Mouse (Mus musculus) gastrocnemius, postnatal 36 days (tissue): ENCODE data around the gene Mdk. TPM values are rescaled to one million over a fixed set of nuclear protein-coding genes. Genes with fewer than 3 reads are reported as not detected.

Experiments used
- DNase-seq, 2 experiments: peaks; one replicate each; pipeline ENCODE4 v3.0.0; 2022
- intact Hi-C: fragments of 180-260 bp; cut with DNase I; formaldehyde crosslinking; loops from one replicate; pipeline ENCODE4 v1.15.1; 2025
- total RNA-seq, 2 experiments: library from RNA; stranded (reverse); gene quantifications; 2 replicates each; pipeline ENCODE4 v1.2.3; 2021

Gene Mdk
- total RNA-seq, 2 experiments from 2014 or later, result 1.4 to 4.3 TPM

DNA sequence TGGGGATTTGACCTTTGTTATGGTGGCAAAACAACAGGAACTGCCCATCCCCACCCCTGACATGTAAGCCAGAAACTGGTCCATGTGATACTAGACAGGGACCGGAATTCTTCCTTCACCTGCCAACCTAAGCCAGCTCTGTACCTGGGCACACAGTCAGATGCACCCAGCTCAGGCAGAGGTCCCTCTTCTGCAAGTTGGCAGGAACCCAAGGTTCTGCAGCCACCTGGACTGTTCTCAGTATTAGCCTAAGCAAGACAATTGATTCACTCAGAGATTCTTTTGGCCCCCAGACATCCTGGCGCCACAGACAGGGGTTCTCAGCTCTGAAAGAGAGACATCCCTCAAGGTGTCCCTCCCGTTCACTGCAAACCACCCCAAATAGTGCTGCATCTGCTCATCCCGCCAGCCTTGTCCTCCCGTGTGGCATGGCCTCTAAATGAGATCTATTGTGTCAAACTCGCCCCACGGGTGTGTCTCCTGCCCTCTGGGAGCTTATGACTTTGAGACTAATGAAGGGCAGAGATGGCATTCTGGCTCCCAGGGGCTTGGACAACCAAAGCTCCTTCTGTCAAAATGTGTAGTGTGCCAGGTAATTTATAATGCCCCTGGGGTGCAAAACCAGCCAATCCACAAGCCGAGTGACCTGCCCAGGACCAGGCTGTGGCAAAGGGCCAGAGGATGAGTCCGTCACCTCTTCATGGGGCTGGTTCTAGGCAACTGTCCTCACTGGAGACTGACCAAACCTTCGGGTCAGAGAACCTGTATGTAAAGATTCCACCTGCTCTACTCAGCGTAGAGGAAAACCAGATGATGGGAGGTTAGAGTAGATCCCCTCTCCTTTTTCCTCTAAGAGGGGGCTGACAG lies 27.7 kb upstream of the Mdk start:
- intact Hi-C loops, result loop anchor here (2.0 kb wide), 1 partner anchor 15 kb away; the partner anchor contains the start of gene Gm9821

GRCm38 (mm10) chr2:91958701-91959457 lies 26.8 kb upstream of the Mdk start:
- DNase-seq, result no peak
- intact Hi-C loops, result loop anchor here (2.0 kb wide), 1 partner anchor 14 kb away; the partner anchor contains the start of gene Gm9821

More for the DNA sequence above, 27.7 kb upstream of the Mdk start:
- DNase-seq, result no peak

DNA sequence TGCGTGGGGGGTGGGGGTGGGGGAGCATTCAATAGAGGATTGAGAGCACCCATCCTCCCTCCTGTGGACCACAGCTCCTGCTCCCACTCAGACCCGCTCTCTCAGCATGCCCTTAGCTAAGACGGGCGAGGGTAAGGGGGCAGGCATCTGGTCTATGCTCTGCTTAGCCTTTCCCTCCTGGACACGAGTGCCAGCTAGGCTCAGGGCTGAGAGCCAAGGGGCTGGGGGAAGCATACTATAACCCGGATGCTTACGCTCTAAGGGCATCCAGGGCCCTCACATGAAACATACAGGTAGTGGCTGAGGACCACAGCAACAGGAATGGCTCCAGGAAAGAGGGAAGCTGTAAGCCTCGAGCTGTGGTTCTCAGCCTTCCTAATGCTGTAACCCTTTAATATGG lies 26.0 kb upstream of the Mdk start:
- intact Hi-C loops, result loop anchor here (2.0 kb wide), 1 partner anchor 13 kb away; the partner anchor contains the start of gene Gm9821

DNA sequence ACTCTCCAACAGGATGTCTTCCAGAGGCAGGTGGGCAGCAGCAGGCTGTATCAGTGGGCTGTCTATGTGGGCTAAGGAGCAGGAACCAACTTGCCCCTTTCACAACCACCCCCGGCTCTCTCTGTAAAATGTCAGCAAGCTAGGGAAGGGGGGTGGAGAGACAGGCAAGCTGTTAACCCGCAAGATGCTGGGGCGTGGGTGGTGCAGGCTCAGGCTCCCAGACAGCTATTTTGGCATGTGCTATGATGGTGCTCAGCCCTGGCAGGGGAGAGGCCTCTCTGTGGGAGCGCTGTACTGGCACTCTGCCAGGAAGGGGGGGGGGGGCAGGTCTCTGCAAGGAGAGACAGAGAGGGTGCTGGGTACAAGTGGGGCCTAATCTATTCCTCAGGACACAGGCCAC lies 25.0 kb upstream of the Mdk start:
- intact Hi-C loops, result no loop called here
- no peak for DNase-seq

More for the DNA sequence above, 26.0 kb upstream of the Mdk start:
- no peak for DNase-seq

DNA sequence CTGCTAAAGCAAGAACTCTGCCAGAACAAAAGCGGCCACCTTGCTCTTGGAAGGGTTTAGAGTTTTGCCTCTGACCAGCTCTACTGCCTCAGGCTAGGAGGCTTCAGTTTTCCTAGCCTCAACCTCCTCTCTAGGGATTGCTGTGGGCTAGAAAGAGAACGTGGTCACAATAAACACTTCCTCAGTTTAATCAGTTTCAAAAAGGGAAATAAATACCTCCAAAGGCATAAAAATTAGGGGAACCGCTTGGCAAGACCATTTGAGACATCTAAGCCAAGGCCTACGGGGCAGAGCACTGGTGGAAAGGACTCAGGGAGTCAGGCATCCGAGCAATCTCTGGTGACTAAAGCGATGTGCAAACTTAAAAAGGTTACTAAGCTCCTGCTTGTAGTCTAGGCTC lies 23.8 kb upstream of the Mdk start:
- no peak for DNase-seq
- intact Hi-C loops, result no loop called here

DNA sequence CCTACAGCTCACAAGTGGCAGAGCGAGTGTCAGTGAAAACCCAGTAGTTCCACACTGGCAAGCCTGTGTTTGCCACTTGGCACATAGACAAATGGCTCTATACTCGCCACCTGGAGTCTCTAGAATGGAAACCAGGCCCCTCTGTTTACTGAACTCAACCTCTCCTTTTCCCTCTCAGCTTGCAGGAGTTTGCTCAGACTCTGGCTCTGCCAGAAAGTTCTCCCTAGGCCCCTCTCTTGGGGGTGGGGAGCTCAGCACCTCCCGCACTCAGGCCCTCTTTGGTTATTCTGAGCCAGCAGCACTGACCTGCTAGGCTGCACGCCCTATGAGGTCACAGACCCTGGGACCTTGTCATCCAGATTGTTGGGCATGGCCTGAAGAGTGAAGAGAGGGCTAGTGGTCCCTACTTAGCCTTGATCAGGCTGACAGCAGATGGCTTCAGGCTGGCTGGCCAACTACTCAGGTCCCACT lies 23.1 kb upstream of the Mdk start:
- intact Hi-C loops, result no loop called here
- DNase-seq, result no peak

- intact Hi-C loops, result no loop called here
- DNase-seq, result peak in 1 of 2 experiments; percentile 60
These were observed 21.7 kb upstream of the Mdk start for GRCm38 (mm10) chr2:91953825-91954224.

DNA sequence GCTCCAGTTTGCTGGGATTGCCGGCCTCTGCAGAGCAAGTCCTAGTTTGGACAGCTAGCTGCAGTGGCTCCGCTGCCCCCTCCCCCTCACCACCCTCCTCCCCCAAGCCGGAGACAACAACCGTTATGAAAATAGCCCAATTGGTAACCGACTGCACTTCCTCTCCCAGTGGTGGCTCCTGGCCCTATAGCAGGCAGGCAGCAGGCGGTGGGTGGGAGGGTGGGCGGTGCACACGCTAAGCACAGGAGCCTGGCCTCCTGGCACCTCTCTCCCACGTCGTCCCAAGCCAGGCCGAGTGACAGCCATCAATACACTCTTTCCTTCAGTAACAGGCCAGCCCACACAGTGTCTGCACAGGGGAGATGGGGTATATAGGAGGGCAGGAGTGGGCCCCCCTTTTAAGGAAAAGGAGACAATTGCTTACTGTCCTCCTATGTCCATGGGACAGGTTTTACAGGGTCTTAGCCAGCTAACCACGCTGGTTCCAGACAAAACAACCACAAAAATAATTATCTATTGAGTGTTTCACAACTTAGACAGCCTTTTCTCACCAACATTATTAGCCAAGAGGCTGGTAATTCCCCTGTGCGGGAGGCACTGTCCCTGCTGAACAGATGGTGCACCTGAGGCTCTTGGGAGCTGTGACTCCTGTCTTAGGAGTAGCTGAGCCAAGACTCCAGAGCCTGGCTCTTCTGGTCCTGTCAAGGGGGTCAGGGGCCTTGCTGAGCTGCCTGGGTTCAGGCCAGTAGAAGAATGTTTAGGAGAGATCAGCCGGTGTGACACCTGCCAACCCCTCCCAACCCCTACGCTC lies 18.4 kb upstream of the Mdk start:
- intact Hi-C loops, result no loop called here
- no peak for DNase-seq

DNA sequence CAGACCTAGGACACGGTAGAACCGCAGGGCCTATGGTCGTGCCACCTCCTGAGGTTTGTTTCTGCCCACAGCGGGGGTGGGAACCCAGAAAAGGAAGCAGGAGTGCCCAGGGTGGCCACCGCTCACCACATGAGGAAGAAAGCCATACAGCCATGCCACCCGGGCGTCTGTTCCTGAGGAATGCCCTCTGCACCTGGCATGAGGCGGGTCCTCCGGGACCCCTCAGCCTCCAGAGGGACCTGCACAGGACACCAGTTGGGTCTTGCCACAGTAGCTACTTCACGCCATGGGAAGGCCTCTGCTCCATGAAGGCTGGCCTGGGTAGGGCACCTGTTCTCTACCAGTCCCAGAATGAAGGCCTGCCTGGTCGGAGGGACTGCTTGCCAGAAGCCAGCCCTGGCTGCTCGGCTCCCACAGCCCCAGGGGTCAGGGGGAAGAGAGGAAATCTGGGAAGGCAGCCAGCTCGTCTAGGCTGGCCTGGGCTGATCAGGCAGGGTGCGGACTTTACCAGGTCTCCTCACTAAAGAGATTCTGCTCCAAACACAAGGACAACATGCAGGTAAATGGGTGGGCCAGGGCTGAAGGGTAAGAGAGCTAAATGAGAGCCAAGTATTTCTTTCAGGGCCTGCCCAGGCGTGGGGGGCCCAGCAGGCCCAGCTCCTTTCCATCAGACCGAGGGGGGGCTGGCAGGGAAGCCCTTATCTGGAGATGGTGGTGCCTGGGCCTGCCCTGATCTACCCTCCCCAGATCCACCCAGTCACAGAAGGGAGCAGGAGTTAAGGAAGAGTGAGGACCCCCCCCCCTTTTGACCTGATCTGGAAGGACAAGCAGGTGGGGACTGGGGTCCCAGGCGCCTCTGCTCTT lies 17.5 kb upstream of the Mdk start:
- peak; percentile 45 to 58 for DNase-seq
- intact Hi-C loops, result loop anchor here (5.0 kb wide), 1 partner anchor 108 kb away; no protein-coding TSS in a partner anchor

- DNase-seq, result no peak
- intact Hi-C loops, result loop anchor here (5.0 kb wide), 1 partner anchor 108 kb away; no protein-coding TSS in a partner anchor
These were observed 16.7 kb upstream of the Mdk start for GRCm38 (mm10) chr2:91948792-91949241.

- intact Hi-C loops, result loop anchor here (5.0 kb wide), 1 partner anchor 109 kb away; no protein-coding TSS in a partner anchor
- DNase-seq, result no peak
These were observed 16.0 kb upstream of the Mdk start for GRCm38 (mm10) chr2:91948151-91948509.

GRCm38 (mm10) chr2:91947397-91948150 lies 15.5 kb upstream of the Mdk start:
- DNase-seq, result no peak
- intact Hi-C loops, result loop anchor here (5.0 kb wide), 1 partner anchor 110 kb away; no protein-coding TSS in a partner anchor

- no peak for DNase-seq
- intact Hi-C loops, result loop anchor here (5.0 kb wide), 1 partner anchor 110 kb away; no protein-coding TSS in a partner anchor
These were observed 14.7 kb upstream of the Mdk start for GRCm38 (mm10) chr2:91946836-91947235.

DNA sequence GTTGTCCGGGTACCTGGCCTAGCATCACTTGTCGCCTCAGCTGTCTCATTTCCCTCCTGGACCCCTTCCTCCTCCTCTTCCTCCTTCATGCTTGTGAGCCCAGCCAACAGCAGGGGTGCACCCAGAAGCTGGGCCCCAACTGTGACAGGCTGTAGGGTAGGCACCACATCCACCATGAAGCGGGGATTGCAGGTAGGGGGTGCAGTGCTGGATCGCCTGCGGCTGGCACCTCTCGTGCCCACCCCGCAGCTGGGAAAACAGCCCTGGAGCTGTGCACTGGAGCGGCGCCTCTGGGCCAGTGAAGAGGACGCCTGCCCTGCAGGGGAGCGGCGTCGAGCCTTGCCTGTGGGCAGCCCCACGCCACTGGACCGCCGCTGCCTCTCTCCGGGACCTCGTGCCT lies 13.4 kb upstream of the Mdk start, which contains the start of gene Gm9821:
Gene Gm9821, plus strand, starts transcription at position 221 of the 400 bp plus-strand sequence.
- no peak for DNase-seq
- intact Hi-C loops, result loop anchor here (2.0 to 5.0 kb wide), 3 partner anchors 13 to 112 kb away; no protein-coding TSS in a partner anchor

- peak; percentile 69 to 80 for DNase-seq
- intact Hi-C loops, result loop anchor here (2.0 kb wide), 2 partner anchors 14 to 42 kb away; no protein-coding TSS in a partner anchor
These were observed 12.3 kb upstream of the Mdk start for GRCm38 (mm10) chr2:91944170-91944950.

DNA sequence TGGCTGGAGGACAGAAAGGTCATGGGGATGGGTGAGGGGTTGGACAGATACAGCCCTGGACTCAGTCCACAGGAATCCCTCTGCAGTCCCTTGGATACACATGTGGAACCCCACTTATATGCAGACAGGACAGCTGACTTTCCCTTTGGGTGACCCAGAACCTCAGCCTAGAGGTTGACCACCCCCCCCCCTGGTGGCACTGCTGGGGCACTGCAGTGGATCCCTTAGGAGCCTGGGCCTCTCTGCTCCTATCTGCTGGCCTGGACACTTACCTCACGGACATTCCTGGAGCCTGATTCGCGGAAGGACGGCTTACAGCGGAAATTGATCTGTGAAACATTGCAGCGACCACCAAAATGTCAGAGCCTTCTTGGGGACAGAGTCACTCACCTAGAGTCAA lies 10.3 kb upstream of the Mdk start:
- intact Hi-C loops, result no loop called here

DNA sequence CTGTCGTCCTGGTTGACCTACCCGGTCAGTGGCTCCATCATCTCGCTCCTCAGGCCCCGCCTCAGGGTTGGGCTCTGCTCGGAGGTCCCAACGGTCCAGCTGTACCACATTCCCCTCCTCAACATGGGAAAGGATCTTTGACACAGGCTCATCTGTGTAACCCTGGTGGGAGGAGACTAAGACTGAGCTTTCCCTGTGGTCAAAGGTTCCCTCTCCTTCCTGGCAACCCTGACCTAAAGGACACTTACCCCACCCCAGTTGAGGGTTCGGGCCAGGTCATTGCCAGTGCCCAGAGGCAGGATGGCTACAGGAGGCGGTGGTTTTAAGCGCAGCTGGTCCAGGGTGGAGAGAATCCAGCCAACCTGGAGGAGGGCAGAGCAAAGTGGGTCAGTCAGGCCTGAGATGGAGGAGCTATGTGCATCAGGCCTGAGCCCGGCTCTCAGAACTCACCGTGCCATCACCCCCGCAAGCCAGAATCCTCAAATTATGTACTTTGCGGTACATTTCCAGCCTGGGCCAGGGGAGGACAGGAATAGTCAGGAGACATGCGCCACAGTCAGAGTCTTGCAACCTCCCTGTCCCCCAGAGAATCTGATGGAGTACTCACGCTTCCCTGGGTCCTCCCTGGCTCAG lies 7.3 kb upstream of the Mdk start:
- intact Hi-C loops, result loop anchor here (5.0 kb wide), 1 partner anchor 38 kb away; the partner anchor contains the start of gene Dgkz
- DNase-seq, result no peak

More for the DNA sequence above, 10.3 kb upstream of the Mdk start:
- DNase-seq, result no peak
